Mouse (Mus musculus): ENCODE measurements around the gene Rela. TPM values are rescaled to one million over a fixed set of nuclear protein-coding genes. Genes with fewer than 3 reads are reported as not detected.

Gene Rela
- polyA plus RNA-seq, 1 experiment from 2014 or later: 29.9 TPM

- peaks cover 20% of the 10 kb centered on the region; the same call in 1 of the 2 replicates for H3K36me3 ChIP-seq (ENCODE audit: control insufficient read depth, insufficient read depth, low read length)
- no peak overlapping the region for H3K27ac ChIP-seq (ENCODE audit: low read depth, low read length)
- peak overlapping the region; percentile 65 for H3K4me2 ChIP-seq
- peak; percentile 93 for DNase-seq (ENCODE audit: low spot score, missing footprints)
- WGBS: 5% methylated on average over 41 of the region's 41 CpGs
- peak overlapping the region; percentile 33 for H3K4me3 ChIP-seq (ENCODE audit: low read depth, low read length)
- peaks cover 22% of the 10 kb centered on the region for H3K4me1 ChIP-seq (ENCODE audit: control insufficient read depth, insufficient read depth, low read length)
- peak; percentile 86 for ATAC-seq (ENCODE audit: low FRiP score)
- no peaks in the 10 kb centered on the region for H3K9me3 ChIP-seq (ENCODE audit: control insufficient read depth, low read length)
- peak overlapping the region; percentile 54 for H3K9ac ChIP-seq (ENCODE audit: low read length)
- H3K27me3 ChIP-seq (ENCODE audit: control insufficient read depth, insufficient read depth, low read length): peaks cover 2% of the 10 kb centered on the region; the same call in 1 of the 2 replicates
Observed at GRCm38 (mm10) chr19:5695849-5696462, 58.7 kb downstream of the Rela start.

Small RNA genes lying within 50 kb of the gene (microRNA-seq; reads per million reads assigned to microRNA genes)
- gene Mir6987: not detected

Other genes with a start within 250 kb of the Rela start
- 74.0 and 81.0 TPM in 2 replicates for gene Sart1, start 248.8 kb upstream of the Rela start, polyA plus RNA-seq (2014; fragmentation: Nextera tagmentation; extraction: Ambion mirVana)
- not detected in 2 replicates for gene Tsga10ip, start 235.0 kb upstream of the Rela start, polyA plus RNA-seq (2014; fragmentation: Nextera tagmentation; extraction: Ambion mirVana)
- gene Drap1, start 212.5 kb upstream of the Rela start, polyA plus RNA-seq (2014; fragmentation: Nextera tagmentation; extraction: Ambion mirVana): 187 and 204 TPM in 2 replicates
- 31.6 and 33.1 TPM in 2 replicates for gene AI837181, start 212.3 kb upstream of the Rela start, polyA plus RNA-seq (2014; fragmentation: Nextera tagmentation; extraction: Ambion mirVana)
- not detected in 2 replicates for gene Fosl1, start 189.9 kb upstream of the Rela start, polyA plus RNA-seq (2014; fragmentation: Nextera tagmentation; extraction: Ambion mirVana)
- gene Ccdc85b, start 179.6 kb upstream of the Rela start, polyA plus RNA-seq (2014; fragmentation: Nextera tagmentation; extraction: Ambion mirVana): 6.9 and 7.8 TPM in 2 replicates
- gene Fibp, start 176.9 kb upstream of the Rela start, polyA plus RNA-seq (2014; fragmentation: Nextera tagmentation; extraction: Ambion mirVana): 98.3 and 103 TPM in 2 replicates
- gene Ctsw, start 169.0 kb upstream of the Rela start, polyA plus RNA-seq (2014; fragmentation: Nextera tagmentation; extraction: Ambion mirVana): 2.4 and 3.0 TPM in 2 replicates
- gene Efemp2, start 163.5 kb upstream of the Rela start, polyA plus RNA-seq (2014; fragmentation: Nextera tagmentation; extraction: Ambion mirVana): 52.7 and 54.7 TPM in 2 replicates
- 38.4 TPM in 2 replicates for gene Mus81, start 149.1 kb upstream of the Rela start, polyA plus RNA-seq (2014; fragmentation: Nextera tagmentation; extraction: Ambion mirVana)
- gene Cfl1, start 147.0 kb upstream of the Rela start, polyA plus RNA-seq (2014; fragmentation: Nextera tagmentation; extraction: Ambion mirVana): 3,750 and 3,786 TPM in 2 replicates
- gene 1700020D05Rik, start 133.7 kb upstream of the Rela start, polyA plus RNA-seq (2014; fragmentation: Nextera tagmentation; extraction: Ambion mirVana): not detected in 2 replicates
- gene Snx32, start 126.9 kb upstream of the Rela start, polyA plus RNA-seq (2014; fragmentation: Nextera tagmentation; extraction: Ambion mirVana): 17.9 and 20.3 TPM in 2 replicates
- gene Ovol1, start 76.8 kb upstream of the Rela start, polyA plus RNA-seq (2014; fragmentation: Nextera tagmentation; extraction: Ambion mirVana): 0.18 TPM in 1 of 2 replicates, not detected in the other
- gene Ap5b1, start 69.5 kb upstream of the Rela start, polyA plus RNA-seq (2014; fragmentation: Nextera tagmentation; extraction: Ambion mirVana): 1.0 and 1.5 TPM in 2 replicates
- 157 and 173 TPM in 2 replicates for gene Rnaseh2c, start 35.6 kb upstream of the Rela start, polyA plus RNA-seq (2014; fragmentation: Nextera tagmentation; extraction: Ambion mirVana)
- 36.9 and 40.0 TPM in 2 replicates for gene Kat5, start 27.2 kb upstream of the Rela start, polyA plus RNA-seq (2014; fragmentation: Nextera tagmentation; extraction: Ambion mirVana)
- gene Sipa1, start 26.2 kb downstream of the Rela start, polyA plus RNA-seq (2014; fragmentation: Nextera tagmentation; extraction: Ambion mirVana): 8.8 and 10.9 TPM in 2 replicates
- 14.0 and 17.3 TPM in 2 replicates for gene Map3k11, start 51.3 kb downstream of the Rela start, polyA plus RNA-seq (2014; fragmentation: Nextera tagmentation; extraction: Ambion mirVana)
- gene Pcnx3, start 51.4 kb downstream of the Rela start, polyA plus RNA-seq (2014; fragmentation: Nextera tagmentation; extraction: Ambion mirVana): 18.6 and 23.1 TPM in 2 replicates
- gene Kcnk7, start 66.9 kb downstream of the Rela start, polyA plus RNA-seq (2014; fragmentation: Nextera tagmentation; extraction: Ambion mirVana): not detected in 2 replicates
- gene Ehbp1l1, start 88.8 kb downstream of the Rela start, polyA plus RNA-seq (2014; fragmentation: Nextera tagmentation; extraction: Ambion mirVana): 5.3 and 5.4 TPM in 2 replicates
- gene Fam89b, start 92.2 kb downstream of the Rela start, polyA plus RNA-seq (2014; fragmentation: Nextera tagmentation; extraction: Ambion mirVana): 157 and 158 TPM in 2 replicates
- 4.8 and 6.0 TPM in 2 replicates for gene Ltbp3, start 103.4 kb downstream of the Rela start, polyA plus RNA-seq (2014; fragmentation: Nextera tagmentation; extraction: Ambion mirVana)
- 48.2 and 58.6 TPM in 2 replicates for gene Scyl1, start 133.9 kb downstream of the Rela start, polyA plus RNA-seq (2014; fragmentation: Nextera tagmentation; extraction: Ambion mirVana)
- gene Frmd8, start 237.8 kb downstream of the Rela start, polyA plus RNA-seq (2014; fragmentation: Nextera tagmentation; extraction: Ambion mirVana): 11.5 and 14.0 TPM in 2 replicates
- gene Slc25a45, start 240.3 kb downstream of the Rela start, polyA plus RNA-seq (2014; fragmentation: Nextera tagmentation; extraction: Ambion mirVana): 1.1 and 1.8 TPM in 2 replicates

Data from midbrain, embryonic 11.5 days (tissue).